Mouse (Mus musculus) midbrain, embryonic 14.5 days (tissue): ENCODE measurements around the gene Peli2. TPM values are rescaled to one million over a fixed set of nuclear protein-coding genes. Genes with fewer than 3 reads are reported as not detected.

Experiments used
- ATAC-seq: fragments of 200-750 bp; cut with Nextera tagmentation; 2 replicates; pipeline ENCODE4 v1.8.0; 2017; ENCODE audit warnings: moderate number of reproducible peaks, moderate library complexity; ENCODE audit not compliant: low FRiP score, low TSS enrichment
- DNase-seq: peaks from one replicate; pipeline ENCODE4 v3.0.0-alpha.2; 2015
- H3K27ac ChIP-seq: fragments of 300-500 bp; sonication (generic); replicated peaks from 2 replicates; pipeline ENCODE4 v1.5.1; 2014; ENCODE audit warnings: mild to moderate bottlenecking, low read depth, low read length, moderate library complexity
- H3K27me3 ChIP-seq: fragments of 300-500 bp; sonication (generic); 2 replicates; pipeline ENCODE4 v1.6.1; 2014; ENCODE audit warnings: low read length, control low read depth, mixed read lengths; ENCODE audit not compliant: control insufficient read depth, insufficient read depth
- H3K36me3 ChIP-seq: fragments of 300-500 bp; sonication (generic); 2 replicates; pipeline ENCODE4 v1.6.1; 2014; ENCODE audit warnings: low read length, control low read depth; ENCODE audit not compliant: control insufficient read depth, insufficient read depth
- H3K4me1 ChIP-seq: fragments of 300-500 bp; sonication (generic); 2 replicates; pipeline ENCODE4 v1.6.1; 2014; ENCODE audit warnings: mild to moderate bottlenecking, antibody characterized with exemption, low read length, control low read depth; ENCODE audit not compliant: control insufficient read depth, insufficient read depth
- H3K4me2 ChIP-seq: fragments of 300-500 bp; sonication (generic); 2 replicates; pipeline ENCODE4 v1.6.1; 2014; ENCODE audit warnings: mild to moderate bottlenecking, low read length, moderate library complexity
- H3K4me3 ChIP-seq: fragments of 300-500 bp; sonication (generic); replicated peaks from 2 replicates; pipeline ENCODE4 v1.5.1; 2014; ENCODE audit warnings: low read depth, low read length
- H3K9ac ChIP-seq: fragments of 300-500 bp; sonication (generic); replicated peaks from 2 replicates; pipeline ENCODE4 v1.6.1; 2014; ENCODE audit warnings: mild to moderate bottlenecking, low read length, moderate library complexity
- H3K9me3 ChIP-seq: fragments of 300-500 bp; sonication (generic); 2 replicates; pipeline ENCODE4 v1.6.1; 2016; ENCODE audit warnings: low read length, control low read depth, mixed read lengths; ENCODE audit not compliant: control insufficient read depth
- WGBS: fragments of 180-500 bp; shearing (Covaris S2); extraction: QIAGEN DNeasy Blood & Tissue Kit; methylation state at CpG from one replicate; pipeline ENCODE4 v1.1.7; 2014; 5-methylcytosine and 5-hydroxymethylcytosine counted together
- polyA plus RNA-seq: library from polyadenylated mRNA; unstranded; fragments of >200 nt; fragmentation: Nextera tagmentation; extraction: Ambion mirVana; gene quantifications from 2 replicates; pipeline ENCODE4 v1.2.1, GENCODE M21; 2014

The Peli2 gene
- polyA plus RNA-seq, 1 experiment from 2014 or later = 8.6 TPM

GRCm38 (mm10) chr14:48174356-48174755 lies 53.7 kb downstream of the Peli2 start:
- WGBS = 89% methylated on average over 4 of the region's 4 CpGs
- Histone ChIP-seq H3K4me2 (no peak overlapping the region), H3K4me3 (no peak overlapping the region), H3K27ac (no peak overlapping the region), H3K27me3 (no peaks in the 10 kb centered on the region), H3K9me3 (no peaks in the 10 kb centered on the region), H3K9ac (no peak overlapping the region), H3K36me3 (no peaks in the 10 kb centered on the region), H3K4me1 (peaks cover 16% of the 10 kb centered on the region)
- ATAC-seq (no peak), DNase-seq (no peak)

DNA sequence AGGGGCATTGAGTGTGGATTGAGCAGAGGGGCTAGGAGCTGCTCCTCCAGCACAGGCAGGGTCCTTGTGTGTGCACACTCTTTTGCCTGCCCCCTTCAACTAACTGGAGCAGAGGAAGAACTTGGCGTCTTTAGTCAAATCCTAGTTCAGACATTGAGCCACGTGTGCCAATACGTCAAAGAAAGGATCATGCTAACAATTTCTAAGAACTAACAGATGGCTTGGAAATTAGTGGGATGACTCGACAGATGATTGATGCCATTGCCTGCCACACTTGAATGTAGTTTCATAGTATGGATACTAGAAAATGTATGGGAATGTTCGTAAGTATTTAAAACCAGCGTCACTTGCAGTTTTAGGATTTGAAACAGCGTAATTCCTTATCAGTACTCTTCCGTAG lies 54.5 kb downstream of the Peli2 start:
- no peaks in the 10 kb centered on the region for H3K36me3 ChIP-seq
- 87% methylated on average over 8 of the region's 8 CpGs for WGBS
- DNase-seq = no peak

GRCm38 (mm10) chr14:48178304-48178995 lies 57.8 kb downstream of the Peli2 start:
- no peak for DNase-seq
- 91% methylated on average over 15 of the region's 15 CpGs for WGBS

More for the DNA sequence above, 54.5 kb downstream of the Peli2 start:
- ATAC-seq = no peak
- peaks cover 13% of the 10 kb centered on the region for H3K4me1 ChIP-seq
- H3K4me2 ChIP-seq = no peak overlapping the region
- H3K27ac ChIP-seq = no peak overlapping the region
- no peak overlapping the region for H3K4me3 ChIP-seq
- no peaks in the 10 kb centered on the region for H3K27me3 ChIP-seq
- no peaks in the 10 kb centered on the region for H3K9me3 ChIP-seq
- no peak overlapping the region for H3K9ac ChIP-seq

GRCm38 (mm10) chr14:48179021-48179420 lies 58.4 kb downstream of the Peli2 start:
- WGBS = 81% methylated on average over 8 of the region's 8 CpGs

More at GRCm38 (mm10) chr14:48178304-48178995, 57.8 kb downstream of the Peli2 start:
- no peaks in the 10 kb centered on the region for H3K27me3 ChIP-seq
- H3K4me1 ChIP-seq = no peaks in the 10 kb centered on the region
- no peaks in the 10 kb centered on the region for H3K36me3 ChIP-seq
- no peak overlapping the region for H3K9ac ChIP-seq
- H3K27ac ChIP-seq = no peak overlapping the region
- no peak overlapping the region for H3K4me2 ChIP-seq
- peaks cover 8% of the 10 kb centered on the region; the same call in 1 of the 2 replicates for H3K9me3 ChIP-seq
- H3K4me3 ChIP-seq = no peak overlapping the region
- no peak for ATAC-seq

DNA sequence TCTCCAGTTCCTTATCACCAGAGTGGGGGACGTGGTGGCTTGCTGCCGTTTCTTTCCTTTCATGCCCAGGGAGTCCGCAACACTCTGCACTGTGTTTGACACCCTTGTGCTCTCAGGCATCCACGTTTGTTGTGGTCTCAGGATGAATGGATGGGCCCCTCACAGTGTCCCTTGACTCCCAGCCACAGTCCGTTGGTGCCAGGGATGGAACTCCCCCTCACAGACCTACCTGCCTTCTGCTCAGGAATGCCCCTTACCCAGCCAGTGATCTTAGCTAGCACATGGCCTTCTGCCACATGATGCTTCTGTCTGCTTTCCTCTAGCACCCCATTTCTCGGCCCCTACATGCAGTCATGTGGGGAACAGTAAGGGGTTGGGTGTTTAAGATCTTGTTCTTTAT lies 65.7 kb downstream of the Peli2 start:
- Histone ChIP-seq H3K4me1 (no peaks in the 10 kb centered on the region), H3K27ac (no peak overlapping the region), H3K4me2 (no peak overlapping the region), H3K27me3 (no peaks in the 10 kb centered on the region), H3K9me3 (peaks cover 8% of the 10 kb centered on the region; the same call in 1 of the 2 replicates), H3K9ac (no peak overlapping the region), H3K4me3 (no peak overlapping the region), H3K36me3 (0 out of 2 replicates have a peak, but pooled peaks cover 7% of the 10 kb centered on the region)
- WGBS = 85% methylated on average over 6 of the region's 6 CpGs
- ATAC-seq = no peak
- no peak for DNase-seq

More at GRCm38 (mm10) chr14:48179021-48179420, 58.4 kb downstream of the Peli2 start:
- no peak for DNase-seq
- H3K36me3 ChIP-seq = no peaks in the 10 kb centered on the region
- peaks cover 8% of the 10 kb centered on the region; the same call in 1 of the 2 replicates for H3K9me3 ChIP-seq
- no peak overlapping the region for H3K4me2 ChIP-seq
- no peak overlapping the region for H3K4me3 ChIP-seq
- no peak overlapping the region for H3K27ac ChIP-seq
- no peaks in the 10 kb centered on the region for H3K27me3 ChIP-seq
- ATAC-seq = no peak
- H3K9ac ChIP-seq = no peak overlapping the region
- no peaks in the 10 kb centered on the region for H3K4me1 ChIP-seq

DNA sequence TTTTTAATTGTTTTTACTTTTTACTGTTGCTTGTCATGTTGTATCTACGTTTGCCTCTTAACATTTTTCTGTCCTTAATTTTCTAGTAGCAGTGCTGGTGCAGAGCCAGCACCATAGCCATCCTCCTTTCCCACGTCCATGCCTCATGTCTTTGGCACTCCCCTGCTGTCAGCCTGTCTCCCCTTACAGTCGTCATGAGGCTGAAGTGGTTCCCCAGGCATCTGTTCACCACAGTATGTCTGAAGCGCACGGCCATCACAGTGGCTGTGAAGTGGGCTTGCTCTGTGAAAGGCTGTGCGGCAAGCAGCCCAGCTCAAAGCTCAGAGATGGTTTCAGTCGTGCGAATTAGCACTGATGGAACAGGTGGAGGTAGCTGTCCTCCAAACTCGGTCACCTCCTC lies 66.5 kb downstream of the Peli2 start:
- H3K9ac ChIP-seq = no peak overlapping the region
- no peak overlapping the region for H3K27ac ChIP-seq
- no peak overlapping the region for H3K4me3 ChIP-seq
- H3K4me2 ChIP-seq = no peak overlapping the region
- no peaks in the 10 kb centered on the region for H3K27me3 ChIP-seq
- H3K36me3 ChIP-seq = 0 out of 2 replicates have a peak, but pooled peaks cover 7% of the 10 kb centered on the region
- WGBS = 84% methylated on average over 9 of the region's 9 CpGs
- no peaks in the 10 kb centered on the region for H3K4me1 ChIP-seq
- no peak for ATAC-seq
- DNase-seq = no peak
- peaks cover 6% of the 10 kb centered on the region; the same call in 1 of the 2 replicates for H3K9me3 ChIP-seq

- no peaks in the 10 kb centered on the region for H3K4me1 ChIP-seq
- no peaks in the 10 kb centered on the region for H3K9me3 ChIP-seq
- WGBS = 76% methylated on average over 8 of the region's 8 CpGs
- no peak overlapping the region for H3K4me3 ChIP-seq
- H3K27ac ChIP-seq = no peak overlapping the region
- H3K4me2 ChIP-seq = no peak overlapping the region
- H3K9ac ChIP-seq = no peak overlapping the region
- 0 out of 2 replicates have a peak, but pooled peaks cover 7% of the 10 kb centered on the region for H3K36me3 ChIP-seq
- ATAC-seq (no peak), DNase-seq (no peak)
- no peaks in the 10 kb centered on the region for H3K27me3 ChIP-seq
Measured at GRCm38 (mm10) chr14:48189330-48189729, 68.7 kb downstream of the Peli2 start.

DNA sequence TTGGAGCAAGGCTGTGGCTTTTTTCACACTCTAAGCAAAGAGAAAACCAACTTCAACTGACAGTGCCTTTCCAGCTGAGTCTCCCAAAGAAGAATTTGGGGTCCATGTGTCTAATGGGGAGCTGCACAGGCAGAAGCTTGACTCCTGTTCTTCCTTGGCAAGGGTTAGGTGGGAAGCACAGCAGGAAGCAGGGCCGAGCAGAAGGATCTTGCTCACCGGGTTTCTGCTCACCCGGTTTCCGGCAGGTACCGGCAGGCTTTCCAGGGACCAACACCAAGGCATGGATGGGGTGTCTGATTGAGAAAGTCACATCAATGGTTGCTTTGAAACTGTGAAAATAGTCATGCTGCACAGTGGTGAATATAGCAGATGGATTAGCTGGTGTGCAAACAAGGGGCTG lies 70.3 kb downstream of the Peli2 start:
- WGBS = 93% methylated on average over 5 of the region's 5 CpGs
- no peak overlapping the region for H3K4me3 ChIP-seq
- no peak for ATAC-seq

GRCm38 (mm10) chr14:48191925-48192324 lies 71.3 kb downstream of the Peli2 start:
- no peak for ATAC-seq
- H3K27ac ChIP-seq = no peak overlapping the region
- no peak overlapping the region for H3K9ac ChIP-seq
- WGBS = 92% methylated on average over 3 of the region's 3 CpGs
- no peaks in the 10 kb centered on the region for H3K9me3 ChIP-seq
- DNase-seq = no peak
- no peak overlapping the region for H3K4me3 ChIP-seq
- H3K4me1 ChIP-seq = peaks cover 7% of the 10 kb centered on the region; the same call in 1 of the 2 replicates
- H3K27me3 ChIP-seq = no peaks in the 10 kb centered on the region
- H3K36me3 ChIP-seq = no peaks in the 10 kb centered on the region
- H3K4me2 ChIP-seq = no peak overlapping the region

More for the DNA sequence above, 70.3 kb downstream of the Peli2 start:
- Histone ChIP-seq H3K4me2 (no peak overlapping the region), H3K36me3 (no peaks in the 10 kb centered on the region), H3K9me3 (no peaks in the 10 kb centered on the region), H3K27me3 (no peaks in the 10 kb centered on the region), H3K9ac (no peak overlapping the region), H3K27ac (no peak overlapping the region), H3K4me1 (peaks cover 3% of the 10 kb centered on the region; the same call in 1 of the 2 replicates)
- DNase-seq = no peak
